Mouse (Mus musculus): ENCODE measurements around the gene Stra8. TPM values are rescaled to one million over a fixed set of nuclear protein-coding genes. Genes with fewer than 3 reads are reported as not detected.

Gene Stra8
- polyA plus RNA-seq, 1 experiment from 2014 or later = not detected

GRCm38 (mm10) chr6:34921941-34922340 is 2.0 kb downstream of the Stra8 start:
- H3K9me3 ChIP-seq (ENCODE audit: control insufficient read depth, low read length) = no peaks in the 10 kb centered on the region
- DNase-seq (ENCODE audit: low spot score) (peak; percentile 23), ATAC-seq (ENCODE audit: insufficient read depth, low FRiP score, low TSS enrichment) (no peak)
- 62% methylated on average over 13 of the region's 14 CpGs for WGBS
- no peak overlapping the region for H3K4me2 ChIP-seq (ENCODE audit: low read depth)
- no peak overlapping the region for H3K27ac ChIP-seq (ENCODE audit: low read depth, low read length)
- no peaks in the 10 kb centered on the region for H3K36me3 ChIP-seq (ENCODE audit: control insufficient read depth, insufficient read depth, low read length)
- H3K9ac ChIP-seq (ENCODE audit: low read length) = no peak overlapping the region
- H3K27me3 ChIP-seq (ENCODE audit: control insufficient read depth, insufficient read depth, low read length) = no peaks in the 10 kb centered on the region
- H3K4me3 ChIP-seq (ENCODE audit: low read depth, low read length) = no peak overlapping the region
- no peaks in the 10 kb centered on the region for H3K4me1 ChIP-seq (ENCODE audit: control insufficient read depth, insufficient read depth, low read length)

GRCm38 (mm10) chr6:34927156-34927555 is 7.2 kb downstream of the Stra8 start:
- Histone ChIP-seq H3K4me3 (ENCODE audit: low read depth, low read length) (no peak overlapping the region), H3K9ac (ENCODE audit: low read length) (no peak overlapping the region), H3K27me3 (ENCODE audit: control insufficient read depth, insufficient read depth, low read length) (no peaks in the 10 kb centered on the region), H3K9me3 (ENCODE audit: control insufficient read depth, low read length) (no peaks in the 10 kb centered on the region), H3K4me1 (ENCODE audit: control insufficient read depth, insufficient read depth, low read length) (no peaks in the 10 kb centered on the region), H3K27ac (ENCODE audit: low read depth, low read length) (no peak overlapping the region), H3K4me2 (ENCODE audit: low read depth) (no peak overlapping the region), H3K36me3 (ENCODE audit: control insufficient read depth, insufficient read depth, low read length) (no peaks in the 10 kb centered on the region)
- WGBS = 50% methylated on average over 4 of the region's 4 CpGs
- ATAC-seq (ENCODE audit: insufficient read depth, low FRiP score, low TSS enrichment) (no peak), DNase-seq (ENCODE audit: low spot score) (peak; percentile 68)

- Histone ChIP-seq H3K27ac (ENCODE audit: low read depth, low read length) (no peak overlapping the region), H3K9me3 (ENCODE audit: control insufficient read depth, low read length) (no peaks in the 10 kb centered on the region), H3K4me2 (ENCODE audit: low read depth) (no peak overlapping the region), H3K4me1 (ENCODE audit: control insufficient read depth, insufficient read depth, low read length) (no peaks in the 10 kb centered on the region), H3K27me3 (ENCODE audit: control insufficient read depth, insufficient read depth, low read length) (no peaks in the 10 kb centered on the region), H3K9ac (ENCODE audit: low read length) (no peak overlapping the region), H3K4me3 (ENCODE audit: low read depth, low read length) (no peak overlapping the region), H3K36me3 (ENCODE audit: control insufficient read depth, insufficient read depth, low read length) (no peaks in the 10 kb centered on the region)
- no peak for DNase-seq (ENCODE audit: low spot score)
- ATAC-seq (ENCODE audit: insufficient read depth, low FRiP score, low TSS enrichment) = no peak
- 95% methylated on average over 8 of the region's 8 CpGs for WGBS
Measured at GRCm38 (mm10) chr6:34927594-34927993, 7.6 kb downstream of the Stra8 start.

GRCm38 (mm10) chr6:34932633-34933032 is 12.7 kb downstream of the Stra8 start:
- H3K9me3 ChIP-seq (ENCODE audit: control insufficient read depth, low read length) = no peaks in the 10 kb centered on the region
- WGBS = 83% methylated on average over 1 of the region's 1 CpGs
- H3K27me3 ChIP-seq (ENCODE audit: control insufficient read depth, insufficient read depth, low read length) = no peaks in the 10 kb centered on the region
- ATAC-seq (ENCODE audit: insufficient read depth, low FRiP score, low TSS enrichment) = no peak
- H3K4me2 ChIP-seq (ENCODE audit: low read depth) = no peak overlapping the region
- no peak overlapping the region for H3K4me3 ChIP-seq (ENCODE audit: low read depth, low read length)
- no peaks in the 10 kb centered on the region for H3K36me3 ChIP-seq (ENCODE audit: control insufficient read depth, insufficient read depth, low read length)
- H3K4me1 ChIP-seq (ENCODE audit: control insufficient read depth, insufficient read depth, low read length) = no peaks in the 10 kb centered on the region
- no peak overlapping the region for H3K27ac ChIP-seq (ENCODE audit: low read depth, low read length)
- H3K9ac ChIP-seq (ENCODE audit: low read length) = no peak overlapping the region
- DNase-seq (ENCODE audit: low spot score) = no peak

- Histone ChIP-seq H3K4me2 (ENCODE audit: low read depth) (no peak overlapping the region), H3K9me3 (ENCODE audit: control insufficient read depth, low read length) (no peaks in the 10 kb centered on the region), H3K4me3 (ENCODE audit: low read depth, low read length) (no peak overlapping the region), H3K9ac (ENCODE audit: low read length) (no peak overlapping the region), H3K27ac (ENCODE audit: low read depth, low read length) (no peak overlapping the region), H3K4me1 (ENCODE audit: control insufficient read depth, insufficient read depth, low read length) (no peaks in the 10 kb centered on the region), H3K27me3 (ENCODE audit: control insufficient read depth, insufficient read depth, low read length) (no peaks in the 10 kb centered on the region), H3K36me3 (ENCODE audit: control insufficient read depth, insufficient read depth, low read length) (no peaks in the 10 kb centered on the region)
- DNase-seq (ENCODE audit: low spot score) = no peak
- no peak for ATAC-seq (ENCODE audit: insufficient read depth, low FRiP score, low TSS enrichment)
- 74% methylated on average over 5 of the region's 5 CpGs for WGBS
Measured at GRCm38 (mm10) chr6:34936743-34937142, 16.8 kb downstream of the Stra8 start.

- WGBS = 77% methylated on average over 7 of the region's 7 CpGs
- Histone ChIP-seq H3K27ac (ENCODE audit: low read depth, low read length) (no peak overlapping the region), H3K4me3 (ENCODE audit: low read depth, low read length) (no peak overlapping the region), H3K9me3 (ENCODE audit: control insufficient read depth, low read length) (no peaks in the 10 kb centered on the region), H3K36me3 (ENCODE audit: control insufficient read depth, insufficient read depth, low read length) (no peaks in the 10 kb centered on the region), H3K4me2 (ENCODE audit: low read depth) (no peak overlapping the region), H3K9ac (ENCODE audit: low read length) (no peak overlapping the region), H3K27me3 (ENCODE audit: control insufficient read depth, insufficient read depth, low read length) (no peaks in the 10 kb centered on the region), H3K4me1 (ENCODE audit: control insufficient read depth, insufficient read depth, low read length) (no peaks in the 10 kb centered on the region)
- no peak for DNase-seq (ENCODE audit: low spot score)
- no peak for ATAC-seq (ENCODE audit: insufficient read depth, low FRiP score, low TSS enrichment)
Measured at GRCm38 (mm10) chr6:34938280-34938928, 18.4 kb downstream of the Stra8 start.

GRCm38 (mm10) chr6:34938929-34939325 is 19.0 kb downstream of the Stra8 start:
- Histone ChIP-seq H3K36me3 (ENCODE audit: control insufficient read depth, insufficient read depth, low read length) (no peaks in the 10 kb centered on the region), H3K4me1 (ENCODE audit: control insufficient read depth, insufficient read depth, low read length) (no peaks in the 10 kb centered on the region), H3K27me3 (ENCODE audit: control insufficient read depth, insufficient read depth, low read length) (no peaks in the 10 kb centered on the region), H3K27ac (ENCODE audit: low read depth, low read length) (no peak overlapping the region), H3K4me3 (ENCODE audit: low read depth, low read length) (no peak overlapping the region), H3K4me2 (ENCODE audit: low read depth) (no peak overlapping the region), H3K9ac (ENCODE audit: low read length) (no peak overlapping the region), H3K9me3 (ENCODE audit: control insufficient read depth, low read length) (no peaks in the 10 kb centered on the region)
- ATAC-seq (ENCODE audit: insufficient read depth, low FRiP score, low TSS enrichment) (no peak), DNase-seq (ENCODE audit: low spot score) (no peak)
- 54% methylated on average over 4 of the region's 4 CpGs for WGBS

GRCm38 (mm10) chr6:34939451-34939850 is 19.5 kb downstream of the Stra8 start:
- 88% methylated on average over 8 of the region's 8 CpGs for WGBS

GRCm38 (mm10) chr6:34941496-34941895 is 21.5 kb downstream of the Stra8 start:
- H3K36me3 ChIP-seq (ENCODE audit: control insufficient read depth, insufficient read depth, low read length) = no peaks in the 10 kb centered on the region
- no peak overlapping the region for H3K27ac ChIP-seq (ENCODE audit: low read depth, low read length)
- ATAC-seq (ENCODE audit: insufficient read depth, low FRiP score, low TSS enrichment) (no peak), DNase-seq (ENCODE audit: low spot score) (no peak)
- no peak overlapping the region for H3K9ac ChIP-seq (ENCODE audit: low read length)
- 78% methylated on average over 2 of the region's 2 CpGs for WGBS
- H3K4me1 ChIP-seq (ENCODE audit: control insufficient read depth, insufficient read depth, low read length) = no peaks in the 10 kb centered on the region
- H3K9me3 ChIP-seq (ENCODE audit: control insufficient read depth, low read length) = no peaks in the 10 kb centered on the region
- no peak overlapping the region for H3K4me3 ChIP-seq (ENCODE audit: low read depth, low read length)
- no peaks in the 10 kb centered on the region for H3K27me3 ChIP-seq (ENCODE audit: control insufficient read depth, insufficient read depth, low read length)
- H3K4me2 ChIP-seq (ENCODE audit: low read depth) = no peak overlapping the region

More at GRCm38 (mm10) chr6:34939451-34939850, 19.5 kb downstream of the Stra8 start:
- Histone ChIP-seq H3K4me2 (ENCODE audit: low read depth) (no peak overlapping the region), H3K4me1 (ENCODE audit: control insufficient read depth, insufficient read depth, low read length) (no peaks in the 10 kb centered on the region), H3K9me3 (ENCODE audit: control insufficient read depth, low read length) (no peaks in the 10 kb centered on the region), H3K27ac (ENCODE audit: low read depth, low read length) (no peak overlapping the region), H3K4me3 (ENCODE audit: low read depth, low read length) (no peak overlapping the region), H3K9ac (ENCODE audit: low read length) (no peak overlapping the region), H3K27me3 (ENCODE audit: control insufficient read depth, insufficient read depth, low read length) (no peaks in the 10 kb centered on the region), H3K36me3 (ENCODE audit: control insufficient read depth, insufficient read depth, low read length) (no peaks in the 10 kb centered on the region)
- no peak for ATAC-seq (ENCODE audit: insufficient read depth, low FRiP score, low TSS enrichment)
- no peak for DNase-seq (ENCODE audit: low spot score)

Data from neural tube, embryonic 11.5 days (tissue).